Mouse (Mus musculus): ENCODE data around the gene Fam173b. TPM values are rescaled to one million over a fixed set of nuclear protein-coding genes. Genes with fewer than 3 reads are reported as not detected.

The Fam173b gene
- total RNA-seq, 2 experiments from 2014 or later = 11.1 to 12.2 TPM

DNA sequence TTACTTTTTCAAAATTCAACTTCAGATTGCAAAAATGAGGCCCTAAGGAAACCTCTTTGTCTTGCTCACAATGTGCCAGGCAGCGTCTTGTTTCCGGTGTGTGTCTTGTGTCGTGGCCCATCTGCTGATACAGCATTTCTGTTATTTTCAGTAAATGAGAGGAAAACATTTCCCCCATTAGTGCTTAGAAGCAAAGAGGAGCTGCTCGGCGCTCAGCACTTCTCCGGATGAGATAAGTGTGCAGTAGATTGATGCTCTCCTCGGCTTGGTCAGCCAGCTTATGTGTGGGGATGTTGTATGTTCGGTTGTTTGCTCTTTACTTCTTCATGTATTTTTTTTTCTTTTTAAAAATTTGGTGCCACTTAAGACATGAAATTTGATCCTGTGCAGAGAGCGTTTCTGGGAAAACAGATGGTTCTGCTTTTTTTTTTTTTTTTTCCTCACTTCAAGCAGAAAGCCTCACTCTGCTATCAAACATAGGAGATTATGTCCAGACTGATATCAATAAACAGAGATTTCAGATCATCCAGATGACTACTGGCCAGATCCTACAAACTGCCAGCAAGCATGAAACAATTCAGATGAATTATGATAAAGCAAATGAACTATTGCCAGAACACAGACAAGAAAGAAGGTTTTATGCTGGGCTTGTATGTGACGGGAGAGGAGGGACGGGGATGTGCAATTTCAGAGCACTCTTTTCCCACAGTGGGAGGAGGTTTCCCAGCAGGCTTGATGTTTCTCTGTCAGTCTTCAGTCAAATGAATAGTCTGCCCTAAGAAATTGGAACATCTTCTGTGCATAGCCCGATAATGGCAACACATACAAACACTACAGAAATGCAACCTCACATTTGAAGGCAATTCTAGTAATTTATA is 25.9 kb downstream of the Fam173b start:
- intact Hi-C loops (cut with DNase I; ENCODE audit: low total_unique reads) = no loop called here

DNA sequence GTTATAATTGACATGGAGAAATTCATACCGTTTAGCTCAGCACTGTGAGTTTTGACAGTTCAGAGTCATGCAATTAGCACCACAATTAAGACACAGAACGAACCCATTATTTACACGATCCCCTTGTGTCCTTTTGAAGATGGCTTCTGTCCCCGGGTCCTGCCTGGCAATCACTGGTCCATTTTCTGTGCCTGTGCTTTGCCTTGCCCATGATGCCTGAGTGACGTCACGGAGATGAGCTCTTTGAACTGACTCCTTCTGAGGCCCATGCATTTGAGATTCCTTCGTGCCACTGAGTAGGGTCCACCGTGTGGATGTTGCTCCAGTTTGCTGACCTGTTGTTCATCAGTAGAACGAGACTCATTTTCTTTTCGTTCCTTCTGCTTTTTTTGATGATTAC is 26.5 kb downstream of the Fam173b start:
- DNase-seq = no peak

More for the DNA sequence above, 25.9 kb downstream of the Fam173b start:
- DNase-seq = no peak

DNA sequence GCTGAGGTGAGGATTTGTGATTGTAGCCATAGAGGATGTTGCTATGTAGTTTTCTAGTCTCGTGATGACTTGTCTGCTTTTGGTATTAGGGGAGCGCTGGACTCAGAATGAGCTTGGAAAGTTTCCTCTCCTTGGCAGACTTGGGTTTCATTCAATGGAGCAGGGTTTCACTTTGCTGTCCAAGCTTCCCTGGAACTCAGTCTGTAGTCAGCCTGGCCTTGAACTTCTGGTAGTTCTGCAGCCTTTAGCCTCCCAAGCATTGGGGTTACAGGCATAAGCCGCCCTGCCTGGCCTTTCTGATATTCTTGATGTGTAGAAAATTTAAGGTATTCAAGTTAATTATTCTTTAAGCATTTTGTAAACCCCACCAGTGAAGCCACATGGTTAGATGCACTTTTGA is 27.9 kb downstream of the Fam173b start:
- no peak for DNase-seq
- intact Hi-C loops (cut with DNase I; ENCODE audit: low total_unique reads) = no loop called here

More for the DNA sequence above, 26.5 kb downstream of the Fam173b start:
- intact Hi-C loops (cut with DNase I; ENCODE audit: low total_unique reads) = no loop called here

DNA sequence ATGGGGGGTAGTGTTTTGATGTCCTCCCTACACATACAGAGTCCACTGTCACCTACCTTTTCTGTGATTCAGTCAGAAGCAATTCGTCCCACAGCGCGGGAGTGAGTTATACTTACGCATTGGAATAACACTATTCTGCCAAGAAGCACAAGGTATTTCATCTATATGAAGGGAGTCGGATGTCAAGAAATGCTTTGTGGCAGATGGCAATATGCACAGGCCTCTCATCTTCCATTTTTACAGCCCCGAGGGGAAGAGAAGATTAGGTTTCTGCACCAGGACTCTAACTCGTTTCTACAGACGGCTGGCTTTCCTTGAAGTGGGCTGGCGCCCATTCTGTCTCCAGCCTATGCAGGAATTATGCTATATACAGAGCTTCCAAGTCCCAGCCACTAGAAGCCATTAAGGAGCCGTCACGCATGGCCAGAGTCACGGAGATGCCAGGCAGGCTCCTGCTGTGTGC is 29.8 kb downstream of the Fam173b start:
- intact Hi-C loops (cut with DNase I; ENCODE audit: low total_unique reads) = no loop called here
- DNase-seq = no peak

DNA sequence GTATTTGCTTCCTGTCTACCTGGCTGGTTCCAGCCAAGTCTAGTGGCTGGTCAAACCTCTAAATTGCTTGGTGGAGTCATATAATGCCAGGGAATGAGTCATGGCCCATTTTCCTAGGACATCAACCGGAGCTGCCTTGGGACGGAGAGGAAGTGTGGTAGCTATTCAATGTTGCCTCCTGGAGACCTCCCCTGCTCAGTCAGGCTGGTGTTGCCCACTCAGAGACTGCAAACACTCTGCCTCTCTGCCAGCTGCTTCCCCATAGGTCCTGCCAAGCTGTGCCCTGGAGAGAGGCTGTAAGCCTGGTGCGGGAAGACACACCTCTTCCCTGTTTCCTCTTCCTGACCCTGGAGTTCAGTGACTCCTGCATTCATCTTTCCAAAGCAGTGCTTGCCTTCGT is 30.8 kb downstream of the Fam173b start:
- intact Hi-C loops (cut with DNase I; ENCODE audit: low total_unique reads) = no loop called here
- no peak for DNase-seq

DNA sequence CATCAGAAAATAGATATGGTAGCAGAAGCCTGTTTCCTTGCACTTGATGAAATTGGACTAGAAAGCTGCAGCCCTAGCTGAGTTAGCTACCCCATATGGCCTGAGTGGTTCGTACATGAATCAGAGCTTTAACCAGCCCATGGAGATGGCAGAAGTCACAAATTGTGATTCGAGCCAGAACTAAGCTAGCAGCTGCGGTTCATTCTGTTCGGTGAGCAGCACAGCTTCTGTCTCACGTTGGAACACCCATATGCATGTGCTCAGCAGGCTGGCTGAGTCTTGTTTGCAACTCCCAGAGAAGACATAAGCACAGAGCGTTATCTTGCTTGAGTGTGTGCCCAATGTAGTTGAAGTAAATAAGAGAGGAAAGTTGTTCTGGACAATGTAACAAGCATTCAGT is 32.9 kb downstream of the Fam173b start:
- intact Hi-C loops (cut with DNase I; ENCODE audit: low total_unique reads) = no loop called here
- no peak for DNase-seq

DNA sequence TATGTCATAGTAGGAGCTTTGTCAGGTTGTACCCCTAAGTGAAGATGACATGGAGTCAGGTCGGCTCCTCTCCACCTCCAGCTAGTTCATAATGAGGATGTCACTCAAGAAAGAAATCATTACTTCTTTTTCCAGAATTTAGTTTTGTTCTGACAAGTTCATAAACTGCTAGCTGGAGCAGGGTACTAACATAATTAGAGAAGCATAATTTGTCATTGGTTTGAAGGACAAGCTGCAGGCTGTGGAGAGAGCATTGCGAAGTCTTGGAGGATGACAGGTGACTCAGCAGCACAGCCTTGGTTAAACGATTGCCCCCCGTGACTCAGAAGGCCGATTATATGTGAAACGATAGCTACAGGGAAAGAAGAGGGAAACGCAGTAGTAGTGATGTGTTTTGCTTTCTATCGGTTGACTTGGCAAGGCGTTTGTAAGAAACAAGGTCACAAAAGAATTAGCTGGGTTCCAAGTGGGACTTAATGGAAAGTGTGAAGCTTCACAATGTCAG is 34.5 kb downstream of the Fam173b start:
- intact Hi-C loops (cut with DNase I; ENCODE audit: low total_unique reads) = no loop called here
- no peak for DNase-seq

DNA sequence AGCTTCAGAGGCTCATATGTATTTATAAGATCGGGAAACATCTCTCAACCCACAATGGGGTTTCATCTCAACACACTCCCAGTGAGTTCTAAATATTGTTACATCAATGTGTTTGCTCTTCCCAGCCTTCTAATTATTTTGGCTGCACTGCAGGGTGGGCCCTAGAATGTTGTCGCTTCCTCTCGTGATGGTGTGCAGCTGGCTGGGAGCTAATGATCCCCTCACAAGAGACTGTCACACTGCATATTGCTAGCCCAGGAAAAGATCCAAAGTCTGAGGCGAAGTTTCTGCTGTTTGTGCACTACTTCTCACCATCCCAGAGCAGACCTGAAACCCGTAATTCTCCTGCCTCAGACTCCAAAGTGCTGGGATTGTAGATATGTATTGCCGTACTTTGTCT is 45.6 kb downstream of the Fam173b start:
- no peak for DNase-seq
- intact Hi-C loops (cut with DNase I; ENCODE audit: low total_unique reads) = no loop called here

DNA sequence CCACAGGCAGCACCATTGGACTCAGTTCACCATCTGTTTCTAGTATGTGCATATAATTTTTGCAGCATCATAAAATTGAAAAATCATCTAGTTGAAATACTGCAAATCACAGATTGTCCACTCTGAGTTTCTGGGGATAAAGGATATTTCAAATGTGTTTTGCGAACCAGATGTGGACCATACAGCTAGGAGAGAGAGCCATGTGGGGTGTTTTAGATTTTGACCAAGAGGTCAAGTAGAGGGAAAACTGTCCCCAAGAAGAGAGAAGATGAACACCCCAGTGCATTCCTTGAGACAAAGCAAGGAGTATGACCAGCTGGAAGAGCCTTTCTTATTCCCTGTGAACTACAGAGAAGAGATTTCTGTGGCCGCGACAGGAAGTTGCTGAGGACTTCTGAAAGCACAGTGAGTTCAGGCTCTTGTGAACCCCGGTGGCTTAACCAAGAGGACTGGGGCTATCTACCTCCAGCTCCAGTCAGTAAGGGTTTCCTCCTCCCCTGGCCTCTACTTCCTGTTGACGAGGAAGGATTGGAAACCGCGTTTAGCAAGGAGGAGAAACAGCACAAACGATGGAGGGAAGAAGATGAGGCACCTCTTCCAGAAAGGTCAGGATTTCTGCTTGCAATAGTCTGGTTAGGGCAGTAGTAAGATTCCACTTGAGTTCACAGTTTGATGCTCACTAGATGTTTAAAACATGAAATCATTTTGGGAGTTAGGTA is 46.4 kb downstream of the Fam173b start:
- intact Hi-C loops (cut with DNase I; ENCODE audit: low total_unique reads) = no loop called here
- no peak for DNase-seq

DNA sequence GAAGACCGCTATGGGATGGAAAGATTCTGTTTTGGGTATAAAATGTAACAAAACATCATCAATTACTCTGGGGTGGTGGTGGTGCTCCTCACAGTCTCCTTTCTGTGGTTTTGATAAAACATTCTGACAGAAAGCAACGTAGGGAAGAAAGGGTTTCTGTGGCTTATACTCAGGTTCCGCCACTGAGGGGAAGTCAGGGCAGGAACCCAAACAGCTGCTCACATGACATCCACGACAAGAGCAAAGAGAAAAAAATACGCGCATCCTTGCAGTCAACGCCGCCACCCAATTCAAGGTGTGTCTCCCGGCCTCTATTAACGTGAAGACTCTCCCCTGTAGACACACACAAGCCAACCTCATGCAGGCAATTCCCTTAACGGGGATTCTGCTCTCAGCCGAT is 48.0 kb downstream of the Fam173b start:
- intact Hi-C loops (cut with DNase I; ENCODE audit: low total_unique reads) = no loop called here
- no peak for DNase-seq

DNA sequence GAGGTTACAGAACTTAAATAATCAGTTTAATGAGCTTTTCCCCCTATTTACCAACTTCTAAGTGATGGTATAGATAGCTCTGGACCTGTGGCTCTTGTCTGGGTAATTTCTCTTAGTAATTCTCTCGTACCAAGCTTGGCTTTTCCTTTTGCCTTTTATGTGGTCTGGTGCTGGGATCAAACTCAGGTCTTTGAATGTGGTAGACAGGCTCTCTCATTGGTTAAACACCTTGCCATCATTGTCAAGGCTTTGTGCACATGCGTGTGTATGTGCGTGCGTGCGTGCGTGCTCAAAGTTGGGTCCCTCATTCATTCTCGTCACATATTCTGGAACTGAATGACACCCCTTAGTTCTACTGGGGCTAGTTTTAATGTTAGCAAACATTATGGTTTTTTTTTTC is 49.2 kb downstream of the Fam173b start:
- no peak for DNase-seq
- intact Hi-C loops (cut with DNase I; ENCODE audit: low total_unique reads) = no loop called here

DNA sequence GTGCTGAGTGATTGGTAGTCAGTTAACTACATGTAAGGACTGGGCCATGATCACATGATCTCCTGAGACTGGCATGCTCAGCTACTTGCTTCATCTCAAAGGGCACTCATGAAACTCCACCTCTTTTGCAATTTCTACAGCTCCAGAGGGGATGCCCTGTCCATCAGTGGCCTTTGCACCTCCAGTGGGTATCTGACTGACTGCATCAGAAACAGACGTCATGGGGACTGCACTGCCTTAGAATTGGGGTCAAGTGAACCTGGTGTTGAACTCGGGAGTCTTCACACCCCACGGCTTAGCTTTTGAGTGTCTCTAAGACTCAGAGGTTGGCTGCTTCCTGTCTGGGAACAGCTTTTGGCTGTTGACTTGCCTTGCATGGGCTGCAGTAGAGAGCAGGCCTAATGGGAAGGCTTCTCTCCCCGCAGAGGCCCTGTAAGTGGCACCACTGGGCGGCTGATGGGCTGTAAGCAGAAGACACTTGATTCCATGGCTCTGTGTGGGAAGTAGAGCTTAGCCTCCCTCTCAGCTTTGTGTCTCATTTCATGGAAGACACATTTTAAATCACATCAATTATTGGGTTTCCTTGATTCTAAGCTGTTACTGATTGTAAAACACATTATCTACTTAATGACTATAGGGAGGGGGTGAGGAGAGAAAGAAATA is 58.6 kb downstream of the Fam173b start:
- intact Hi-C loops (cut with DNase I; ENCODE audit: low total_unique reads) = no loop called here
- no peak for DNase-seq

DNA sequence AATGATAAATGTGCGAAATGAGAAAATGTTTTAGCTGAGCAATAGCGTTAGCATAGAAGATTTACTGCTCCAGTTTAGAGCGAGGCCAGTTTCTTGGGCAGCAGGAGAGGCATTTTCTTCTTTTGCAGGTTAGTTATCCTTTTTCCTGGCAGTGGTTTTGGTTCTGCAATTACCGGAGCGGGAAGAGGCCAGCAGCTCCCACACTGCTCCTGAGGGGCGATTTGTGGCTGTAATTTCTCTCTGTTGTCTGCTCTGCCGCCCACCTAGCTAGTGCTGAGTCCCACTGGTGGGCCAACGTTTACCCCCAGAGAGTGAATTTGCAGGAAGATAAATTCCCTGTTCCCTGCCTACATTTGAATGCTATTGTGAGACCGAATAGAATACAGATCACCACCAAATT is 59.2 kb downstream of the Fam173b start:
- DNase-seq = no peak
- intact Hi-C loops (cut with DNase I; ENCODE audit: low total_unique reads) = no loop called here

DNA sequence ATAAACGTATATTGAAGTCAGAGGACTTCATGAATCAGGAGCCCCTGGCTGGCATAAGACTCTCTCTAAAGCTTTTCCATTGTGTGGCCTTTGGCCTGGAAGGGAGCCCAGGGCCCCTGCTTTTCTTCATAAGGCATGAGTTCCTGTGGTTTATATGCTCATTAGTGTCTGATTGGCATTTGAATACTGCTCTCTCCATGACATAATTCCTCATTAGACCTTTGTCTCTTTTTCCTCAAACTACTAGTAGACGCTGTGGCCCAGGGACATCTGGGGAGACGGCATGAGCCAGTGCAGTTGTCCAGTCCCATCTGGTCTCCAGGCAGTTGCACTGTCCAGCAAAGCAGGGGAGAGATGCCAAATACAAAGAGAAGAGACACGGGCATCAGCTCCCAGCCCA is 60.1 kb downstream of the Fam173b start:
- no peak for DNase-seq
- intact Hi-C loops (cut with DNase I; ENCODE audit: low total_unique reads) = no loop called here

DNA sequence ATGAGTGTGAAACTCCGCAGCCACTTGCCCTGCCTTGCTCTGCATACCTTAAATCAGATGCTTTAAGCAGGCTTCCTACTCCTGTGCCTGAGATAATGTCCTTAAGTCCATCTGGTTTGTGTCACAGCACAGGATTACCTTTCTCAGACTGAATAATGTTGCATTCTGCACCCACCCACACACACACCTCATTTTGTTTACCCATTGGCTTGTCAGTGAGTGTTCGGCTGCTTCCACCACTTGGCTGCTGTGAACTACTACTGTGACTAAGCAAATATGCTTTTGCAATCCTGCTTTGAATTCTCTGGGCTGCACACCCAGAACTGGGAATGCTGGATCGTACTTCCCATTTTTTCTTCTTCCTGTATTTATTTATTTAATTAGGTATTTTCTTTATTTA is 61.4 kb downstream of the Fam173b start:
- intact Hi-C loops (cut with DNase I; ENCODE audit: low total_unique reads) = no loop called here
- no peak for DNase-seq

Other genes starting within 250 kb of the Fam173b start
- gene Ankrd33b, start 234.1 kb upstream of the Fam173b start, total RNA-seq (2021) = 1 to 10 TPM; 5.3 to 6.3 TPM
- under 1 TPM; 0.29 to 0.33 TPM for gene Ropn1l, start 148.1 kb upstream of the Fam173b start, total RNA-seq (2021)
- gene March6, start 70.8 kb upstream of the Fam173b start, total RNA-seq (2021) = 10 to 100 TPM; 71.2 to 77.3 TPM
- 10 to 100 TPM; 28.8 to 48.9 TPM for gene Cmbl, start 36.5 kb upstream of the Fam173b start, total RNA-seq (2021)
- 100 to 1,000 TPM; 185 to 229 TPM for gene Cct5, start within 50 bp of the Fam173b start, total RNA-seq (2021)

All from gastrocnemius, postnatal 14 days (tissue).